8 mouse cellular contexts compared by ENCODE assay signal in genomic region chr3:66980111-66980975, GRCm38 (mm10). TPM values are rescaled to one million over a fixed set of nuclear protein-coding genes. Genes with fewer than 3 reads are reported as not detected.
DNase-seq lines count a peak whose midpoint lies in the region; ATAC-seq and TF ChIP-seq lines count a peak whose summit lies in the region.

No protein-coding gene starts in this region.

- H3K4me2 ChIP-seq in heart, embryonic 11.5 days = peak overlapping the region; percentile 94
- H3K4me2 ChIP-seq in hindbrain, postnatal 0 days (ENCODE audit: low read depth, low read length) = peak overlapping the region; percentile 54
- H3K4me2 ChIP-seq in midbrain, postnatal 0 days (ENCODE audit: low read depth, low read length, poor library complexity, severe bottlenecking) = peak overlapping the region; percentile 54

- 2% methylated on average over 29 of the region's 29 CpGs for WGBS in heart, embryonic 11.5 days (ENCODE audit: insufficient replicate concordance)
- WGBS in hindbrain, postnatal 0 days = 4% methylated on average over 29 of the region's 29 CpGs
- WGBS in midbrain, postnatal 0 days = 2% methylated on average over 29 of the region's 29 CpGs

- H3K27ac ChIP-seq in heart, embryonic 11.5 days (ENCODE audit: low read depth, low read length) = peak overlapping the region; percentile 64
- no peak overlapping the region; the same call in 1 of the 2 replicates for H3K27ac ChIP-seq in hindbrain, postnatal 0 days
- peak overlapping the region; percentile 48 for H3K27ac ChIP-seq in midbrain, postnatal 0 days (ENCODE audit: low read depth, low read length)

- H3K27me3 ChIP-seq in heart, embryonic 11.5 days (ENCODE audit: control insufficient read depth, insufficient read depth, low read length) = peaks cover 69% of the 10 kb centered on the region
- H3K27me3 ChIP-seq in hindbrain, postnatal 0 days (ENCODE audit: insufficient read depth, low read length) = peaks cover 57% of the 10 kb centered on the region
- H3K27me3 ChIP-seq in midbrain, postnatal 0 days (ENCODE audit: insufficient read depth, low read length) = peaks cover 14% of the 10 kb centered on the region; the same call in 1 of the 2 replicates

- H3K36me3 ChIP-seq in heart, embryonic 11.5 days (ENCODE audit: control insufficient read depth, insufficient read depth, low read length) = no peaks in the 10 kb centered on the region
- H3K36me3 ChIP-seq in hindbrain, postnatal 0 days (ENCODE audit: insufficient read depth, low read length) = no peaks in the 10 kb centered on the region
- no peaks in the 10 kb centered on the region for H3K36me3 ChIP-seq in midbrain, postnatal 0 days (ENCODE audit: insufficient read depth, low read length)

- TF ChIP-seq CTCF in hindbrain, postnatal 0 days (IDR thresholded peaks at IDR 0.05; ENCODE audit: low read depth) = no peak
- TF ChIP-seq CTCF in midbrain, postnatal 0 days (IDR thresholded peaks at IDR 0.05) = no peak

- peak overlapping the region; percentile 61 for H3K4me3 ChIP-seq in heart, embryonic 11.5 days (ENCODE audit: low read depth, low read length)
- peak overlapping the region; percentile 38 for H3K4me3 ChIP-seq in hindbrain, postnatal 0 days (ENCODE audit: low read length)
- peak overlapping the region; percentile 54 for H3K4me3 ChIP-seq in midbrain, postnatal 0 days (ENCODE audit: low read depth, low read length)

- H3K9ac ChIP-seq in heart, embryonic 11.5 days (ENCODE audit: low read depth, low read length) = peak overlapping the region; percentile 49; the same call in 1 of the 2 replicates
- no peak overlapping the region for H3K9ac ChIP-seq in hindbrain, postnatal 0 days (replicated peaks; ENCODE audit: low read length)
- peak overlapping the region; percentile 54; the same call in 1 of the 2 replicates for H3K9ac ChIP-seq in midbrain, postnatal 0 days (replicated peaks; ENCODE audit: low read length, poor library complexity, severe bottlenecking)

- H3K4me1 ChIP-seq in heart, embryonic 11.5 days (ENCODE audit: control insufficient read depth, insufficient read depth, low read length) = 0 out of 2 replicates have a peak, but pooled peaks cover 3% of the 10 kb centered on the region
- 0 out of 2 replicates have a peak, but pooled peaks cover 3% of the 10 kb centered on the region for H3K4me1 ChIP-seq in hindbrain, postnatal 0 days (ENCODE audit: insufficient read depth, low read length)
- no peaks in the 10 kb centered on the region for H3K4me1 ChIP-seq in midbrain, postnatal 0 days (ENCODE audit: insufficient read depth, low read length)

- no peak for DNase-seq in heart, adult 8-10 months (ENCODE audit: low spot score)
- DNase-seq in embryo, embryonic 9.5 days (ENCODE audit: extremely low spot score) = peak; percentile 42
- no peak for DNase-seq in hindbrain, postnatal 0 days (ENCODE audit: low spot score)
- no peak for DNase-seq in midbrain, postnatal 0 days (ENCODE audit: low spot score)
- no peak for DNase-seq in natural killer cell, adult 2 months (ENCODE audit: low spot score in 2 of 2)
- no peak for DNase-seq in testis, postnatal 14 days (ENCODE audit: low spot score)
- no peak for DNase-seq in adrenal gland, postnatal 4 days (ENCODE audit: low spot score in 2 of 2)

- H3K9me3 ChIP-seq in heart, embryonic 11.5 days (replicated peaks; ENCODE audit: control insufficient read depth, low read length) = no peaks in the 10 kb centered on the region
- H3K9me3 ChIP-seq in hindbrain, postnatal 0 days (ENCODE audit: low read length) = no peaks in the 10 kb centered on the region
- H3K9me3 ChIP-seq in midbrain, postnatal 0 days (ENCODE audit: low read length) = no peaks in the 10 kb centered on the region

- ATAC-seq in heart, embryonic 11.5 days (replicated peaks; ENCODE audit: insufficient number of reproducible peaks, low FRiP score, low TSS enrichment) = no peak
- ATAC-seq in hindbrain, postnatal 0 days = no peak
- no peak for ATAC-seq in midbrain, postnatal 0 days (ENCODE audit: low FRiP score)

RNA-seq across cellular contexts. Expression of gene Rsrc1, which starts 0.8 kb away (rescaled TPM):
- polyA plus RNA-seq in heart, embryonic 11.5 days (2014; fragmentation: Nextera tagmentation; extraction: Ambion mirVana) = 32.1 and 33.8 TPM in 2 replicates
- total RNA-seq in heart, adult 8-10 months (2022) = 10 to 100 TPM; 10.7 to 13.9 (median 11.9) TPM
- 23.8 and 24.1 TPM in 2 replicates for total RNA-seq in hindbrain, postnatal 0 days (2014; rRNA removed)
- 31.4 and 33.3 TPM in 2 replicates for polyA plus RNA-seq in hindbrain, postnatal 0 days (2015; fragmentation: Nextera tagmentation; extraction: Ambion mirVana)
- 37.5 and 39.6 TPM in 2 replicates for total RNA-seq in midbrain, postnatal 0 days (2014; rRNA removed)
- polyA plus RNA-seq in midbrain, postnatal 0 days (2015; fragmentation: Nextera tagmentation; extraction: Ambion mirVana) = 37.7 and 39.3 TPM in 2 replicates
- 10 to 100 TPM; 38.8 to 44.1 TPM for total RNA-seq in adrenal gland, postnatal 4 days (2021)

RNA-seq across cellular contexts. Expression of gene Shox2, which starts 1.2 kb away (rescaled TPM):
- 11.9 and 13.3 TPM in 2 replicates for polyA plus RNA-seq in heart, embryonic 11.5 days (2014; fragmentation: Nextera tagmentation; extraction: Ambion mirVana)
- 1 to 10 TPM in 2 of 4 experiments, under 1 TPM in 2; 0.50 to 1.4 (median 0.93) TPM for total RNA-seq in heart, adult 8-10 months (2022)
- 24.0 and 33.2 TPM in 2 replicates for total RNA-seq in hindbrain, postnatal 0 days (2014; rRNA removed)
- 13.8 and 17.6 TPM in 2 replicates for polyA plus RNA-seq in hindbrain, postnatal 0 days (2015; fragmentation: Nextera tagmentation; extraction: Ambion mirVana)
- total RNA-seq in midbrain, postnatal 0 days (2014; rRNA removed) = 82.2 and 96.6 TPM in 2 replicates
- polyA plus RNA-seq in midbrain, postnatal 0 days (2015; fragmentation: Nextera tagmentation; extraction: Ambion mirVana) = 55.0 and 61.1 TPM in 2 replicates
- 1 to 10 TPM; 2.2 to 2.8 TPM for total RNA-seq in adrenal gland, postnatal 4 days (2021)
